In genomic region chr12:83512783-83513182, GRCm38 (mm10) we compare ENCODE assay signal across 12 mouse cellular contexts. TPM values are rescaled to one million over a fixed set of nuclear protein-coding genes. Genes with fewer than 3 reads are reported as not detected.
A peak's percentile ranks its signal among the peaks of the same experiment; 100 is the strongest.
DNase-seq lines count a peak whose midpoint lies in the region; ATAC-seq and TF ChIP-seq lines count a peak whose summit lies in the region.
"Had no signal": no experiment of that assay in that cellular context is flagged by ENCODE, and none has a peak within 500 bp of the region (broad histone marks: within the 10 kb centered on the region; RNA-seq: fewer than 3 reads in every experiment).

No protein-coding gene starts in this region.

- no peak overlapping the region for H3K27ac ChIP-seq in intestine, embryonic 15.5 days
- H3K27ac ChIP-seq in intestine, postnatal 0 days (ENCODE audit: low read depth, low read length) = no peak overlapping the region
- peak overlapping the region; percentile 62 for H3K27ac ChIP-seq in forebrain, embryonic 15.5 days (replicated peaks)
- H3K27ac ChIP-seq in limb, embryonic 15.5 days = no peak overlapping the region
- H3K27ac ChIP-seq in cerebellum, adult 2 months (ENCODE audit: insufficient read depth, low read length) = no peak overlapping the region

- DNase-seq in brain, adult 2 months (ENCODE audit: low read depth, low spot score) = peak; percentile 67
- no peak for DNase-seq in urinary bladder, postnatal 36 days (ENCODE audit: low spot score in 2 of 2)
- no peak for DNase-seq in cerebellum, adult 2 months
- DNase-seq in layer of hippocampus, adult 11-12 months (ENCODE audit: low spot score) = no peak
- DNase-seq: cerebellum, postnatal 36 days had no signal

- H3K36me3 ChIP-seq in intestine, embryonic 15.5 days = no peaks in the 10 kb centered on the region
- H3K36me3 ChIP-seq in intestine, postnatal 0 days (ENCODE audit: control insufficient read depth, insufficient read depth) = no peaks in the 10 kb centered on the region
- H3K36me3 ChIP-seq in forebrain, embryonic 15.5 days = no peaks in the 10 kb centered on the region
- no peaks in the 10 kb centered on the region for H3K36me3 ChIP-seq in limb, embryonic 15.5 days

- H3K4me2 ChIP-seq in intestine, embryonic 15.5 days (replicated peaks) = no peak overlapping the region
- no peak overlapping the region for H3K4me2 ChIP-seq in intestine, postnatal 0 days (replicated peaks; ENCODE audit: low read depth)
- no peak overlapping the region for H3K4me2 ChIP-seq in forebrain, embryonic 15.5 days (replicated peaks)
- H3K4me2 ChIP-seq in limb, embryonic 15.5 days = peak overlapping the region; percentile 1; the same call in 1 of the 2 replicates
- H3K4me2 ChIP-seq: heart, embryonic 11.5 days had no signal

- no peak for ATAC-seq in intestine, embryonic 15.5 days
- no peak for ATAC-seq in intestine, postnatal 0 days
- ATAC-seq in forebrain, embryonic 15.5 days (replicated peaks) = peak; percentile 80
- ATAC-seq in limb, embryonic 15.5 days (ENCODE audit: insufficient number of reproducible peaks, low FRiP score, low TSS enrichment, low read depth) = no peak
- ATAC-seq: lung, postnatal 0 days; Patski had no signal

- 24% methylated on average over 4 of the region's 4 CpGs for WGBS in intestine, embryonic 15.5 days
- WGBS in intestine, postnatal 0 days = 33% methylated on average over 4 of the region's 4 CpGs
- WGBS in forebrain, embryonic 15.5 days = 8% methylated on average over 4 of the region's 4 CpGs
- 4% methylated on average over 4 of the region's 4 CpGs for WGBS in limb, embryonic 15.5 days
- 22% methylated on average over 4 of the region's 4 CpGs for WGBS in cerebellum, adult 2 months

- no peak overlapping the region for H3K4me3 ChIP-seq in intestine, embryonic 15.5 days (replicated peaks)
- H3K4me3 ChIP-seq in intestine, postnatal 0 days (ENCODE audit: low read depth, low read length) = no peak overlapping the region
- no peak overlapping the region for H3K4me3 ChIP-seq in forebrain, embryonic 15.5 days
- H3K4me3 ChIP-seq in limb, embryonic 15.5 days = no peak overlapping the region
- no peak overlapping the region for H3K4me3 ChIP-seq in cerebellum, adult 2 months (replicated peaks; ENCODE audit: insufficient read depth, low read depth, low read length)

- no peaks in the 10 kb centered on the region for H3K27me3 ChIP-seq in intestine, embryonic 15.5 days (replicated peaks)
- H3K27me3 ChIP-seq in intestine, postnatal 0 days (replicated peaks; ENCODE audit: control insufficient read depth, insufficient read depth, low read length) = no peaks in the 10 kb centered on the region
- H3K27me3 ChIP-seq in forebrain, embryonic 15.5 days = no peaks in the 10 kb centered on the region
- H3K27me3 ChIP-seq in limb, embryonic 15.5 days = no peaks in the 10 kb centered on the region
- no peaks in the 10 kb centered on the region for H3K27me3 ChIP-seq in cerebellum, adult 2 months (ENCODE audit: control insufficient read depth, insufficient read depth, low read length)

- no peak for TF ChIP-seq POLR2A in cerebellum, adult 2 months (IDR thresholded peaks at IDR 0.05; ENCODE audit: borderline replicate concordance, insufficient read depth, low read length)

- H3K9ac ChIP-seq in intestine, embryonic 15.5 days = 0 out of 2 replicates have a peak overlapping the region, but pooled peaks have one; percentile 8
- no peak overlapping the region for H3K9ac ChIP-seq in intestine, postnatal 0 days (ENCODE audit: low read depth, low read length)
- H3K9ac ChIP-seq in forebrain, embryonic 15.5 days (replicated peaks) = no peak overlapping the region
- no peak overlapping the region for H3K9ac ChIP-seq in limb, embryonic 15.5 days

- 0 out of 2 replicates have a peak, but pooled peaks cover 6% of the 10 kb centered on the region for H3K4me1 ChIP-seq in intestine, embryonic 15.5 days (replicated peaks)
- no peaks in the 10 kb centered on the region for H3K4me1 ChIP-seq in intestine, postnatal 0 days (replicated peaks; ENCODE audit: control insufficient read depth, insufficient read depth, low read length)
- H3K4me1 ChIP-seq in forebrain, embryonic 15.5 days = peaks cover 18% of the 10 kb centered on the region
- peaks cover 14% of the 10 kb centered on the region for H3K4me1 ChIP-seq in limb, embryonic 15.5 days
- no peaks in the 10 kb centered on the region for H3K4me1 ChIP-seq in cerebellum, adult 2 months (ENCODE audit: control insufficient read depth, insufficient read depth, low read length)

- H3K9me3 ChIP-seq in intestine, embryonic 15.5 days = no peaks in the 10 kb centered on the region
- no peaks in the 10 kb centered on the region for H3K9me3 ChIP-seq in intestine, postnatal 0 days (ENCODE audit: control insufficient read depth)
- no peaks in the 10 kb centered on the region for H3K9me3 ChIP-seq in forebrain, embryonic 15.5 days
- no peaks in the 10 kb centered on the region for H3K9me3 ChIP-seq in limb, embryonic 15.5 days

- TF ChIP-seq CTCF in intestine, postnatal 0 days (IDR thresholded peaks at IDR 0.05; ENCODE audit: low read depth) = no peak
- TF ChIP-seq CTCF in cerebellum, adult 2 months (IDR thresholded peaks at IDR 0.05; ENCODE audit: borderline replicate concordance, insufficient read depth, low read depth, low read length) = no peak

RNA-seq across cellular contexts. Expression of gene Dcaf4, which starts 7.5 kb away (rescaled TPM):
- polyA plus RNA-seq in intestine, embryonic 15.5 days (2015; fragmentation: Nextera tagmentation; extraction: Ambion mirVana) = 26.1 and 27.3 TPM in 2 replicates
- 7.3 and 7.4 TPM in 2 replicates for polyA plus RNA-seq in intestine, postnatal 0 days (2015; fragmentation: Nextera tagmentation; extraction: Ambion mirVana)
- 47.6 and 48.4 TPM in 2 replicates for polyA plus RNA-seq in forebrain, embryonic 15.5 days (2015; fragmentation: Nextera tagmentation; extraction: Ambion mirVana)
- polyA plus RNA-seq in limb, embryonic 15.5 days (2015; fragmentation: Nextera tagmentation; extraction: Ambion mirVana) = 53.0 and 55.7 TPM in 2 replicates
- 34.1 and 34.8 TPM in 2 replicates for polyA plus RNA-seq in cerebellum, adult 2 months (2012; rRNA removed)

RNA-seq across cellular contexts. Expression of gene Dpf3, which starts 25.3 kb away (rescaled TPM):
- polyA plus RNA-seq in intestine, embryonic 15.5 days (2015; fragmentation: Nextera tagmentation; extraction: Ambion mirVana) = 8.6 TPM in 2 replicates
- polyA plus RNA-seq in intestine, postnatal 0 days (2015; fragmentation: Nextera tagmentation; extraction: Ambion mirVana) = 5.1 and 5.9 TPM in 2 replicates
- polyA plus RNA-seq in forebrain, embryonic 15.5 days (2015; fragmentation: Nextera tagmentation; extraction: Ambion mirVana) = 9.8 and 11.2 TPM in 2 replicates
- polyA plus RNA-seq in limb, embryonic 15.5 days (2015; fragmentation: Nextera tagmentation; extraction: Ambion mirVana) = 3.2 TPM in 2 replicates
- polyA plus RNA-seq in cerebellum, adult 2 months (2012; rRNA removed) = 42.6 and 52.3 TPM in 2 replicates
